Mouse (Mus musculus): ENCODE measurements around the gene Tmem151a.

Gene Tmem151a

GRCm38 (mm10) chr19:5045531-5045930, 39.8 kb downstream of the Tmem151a start:
- DNase-seq (ENCODE audit: low spot score in 2 of 2) = no peak

- no peak for DNase-seq (ENCODE audit: low spot score in 2 of 2)
Observed at GRCm38 (mm10) chr19:5041588-5041987, 43.7 kb downstream of the Tmem151a start.

GRCm38 (mm10) chr19:5040862-5041523, 44.3 kb downstream of the Tmem151a start, which contains the start of gene Brms1:
Gene Brms1 (plus strand): TSS chr19:5041354.
- DNase-seq (ENCODE audit: low spot score in 2 of 2) = peak; percentile 86 to 92

- no peak for DNase-seq (ENCODE audit: low spot score in 2 of 2)
Observed at GRCm38 (mm10) chr19:5039301-5040114, 45.8 kb downstream of the Tmem151a start.

GRCm38 (mm10) chr19:5038709-5039156, 46.6 kb downstream of the Tmem151a start, which contains the start of the genes B4gat1 and AC124502.3:
Gene B4gat1 (plus strand): TSS chr19:5038826.
Gene AC124502.3 (plus strand): TSS chr19:5038891.
- DNase-seq (ENCODE audit: low spot score in 2 of 2) = peak; percentile 86 to 90

DNA sequence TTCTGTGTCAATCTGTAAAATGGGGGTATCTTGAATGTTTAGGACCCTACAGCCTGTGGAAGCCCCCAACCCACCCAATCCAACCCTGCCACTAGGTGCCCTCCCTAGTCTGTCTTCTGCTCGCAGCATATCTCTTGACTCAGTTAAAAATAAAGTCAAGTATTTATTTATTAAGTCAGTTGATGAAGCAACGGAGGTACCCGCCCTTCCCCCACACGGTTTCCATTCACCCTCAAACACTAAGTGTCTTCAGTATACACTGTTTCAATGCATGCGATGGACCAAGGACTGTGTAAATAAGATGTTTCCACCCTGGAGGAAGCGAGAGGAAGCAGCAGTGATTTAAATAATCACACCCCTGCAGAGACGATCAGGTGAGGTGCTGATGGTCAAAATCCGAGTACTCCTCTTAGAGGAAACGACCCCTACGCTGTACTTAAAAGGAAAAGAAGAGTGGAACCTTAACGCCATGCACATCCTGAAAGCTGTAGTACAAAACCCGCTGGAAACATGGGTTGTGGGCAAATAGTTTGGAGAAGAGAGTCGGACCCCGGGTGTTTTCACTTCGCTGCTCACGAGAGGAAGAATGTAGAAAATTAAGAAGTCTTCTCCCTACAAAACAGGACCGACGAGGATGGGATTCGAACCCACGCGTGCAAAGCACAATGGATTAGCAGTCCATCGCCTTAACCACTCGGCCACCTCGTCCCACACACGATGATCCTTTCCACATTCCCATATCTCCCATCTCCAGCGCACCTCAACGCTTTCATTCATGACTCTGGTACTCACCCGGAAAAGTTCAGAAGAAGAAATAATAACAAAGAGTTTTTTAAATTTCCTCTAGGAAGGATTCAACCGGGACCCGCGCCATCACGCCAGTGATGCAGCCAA, 47.4 kb downstream of the Tmem151a start:
- peak; percentile 55 to 79 for DNase-seq (ENCODE audit: low spot score in 2 of 2)

GRCm38 (mm10) chr19:5036577-5036976, 48.8 kb downstream of the Tmem151a start:
- DNase-seq (ENCODE audit: low spot score in 2 of 2) = no peak

- DNase-seq (ENCODE audit: low spot score in 2 of 2) = no peak
Observed at GRCm38 (mm10) chr19:5032686-5033085, 52.6 kb downstream of the Tmem151a start.

- no peak for DNase-seq (ENCODE audit: low spot score in 2 of 2)
Observed at GRCm38 (mm10) chr19:5026111-5026510, 59.2 kb downstream of the Tmem151a start.

GRCm38 (mm10) chr19:5023621-5024479, 61.5 kb downstream of the Tmem151a start, which contains the start of gene Slc29a2:
Gene Slc29a2 (plus strand): TSS chr19:5023860.
- peak; percentile 78 to 88 for DNase-seq (ENCODE audit: low spot score in 2 of 2)

- DNase-seq (ENCODE audit: low spot score in 2 of 2) = no peak
Observed at GRCm38 (mm10) chr19:5021416-5021815, 63.9 kb downstream of the Tmem151a start.

Measured in frontal cortex, postnatal 10 days (tissue).